In genomic region chr19:55969929-55970531, GRCm38 (mm10) we compare ENCODE assay signal across 10 mouse cellular contexts.
DNase-seq lines count a peak whose midpoint lies in the region; ATAC-seq and TF ChIP-seq lines count a peak whose summit lies in the region.
"Had no signal": no experiment of that assay in that cellular context is flagged by ENCODE, and none has a peak within 500 bp of the region (broad histone marks: within the 10 kb centered on the region; RNA-seq: fewer than 3 reads in every experiment).

No protein-coding gene starts in this region.

- no peaks in the 10 kb centered on the region for H3K9me3 ChIP-seq in hindbrain, embryonic 14.5 days (ENCODE audit: control insufficient read depth, low read length)
- H3K9me3 ChIP-seq in midbrain, embryonic 15.5 days, result no peaks in the 10 kb centered on the region
- H3K9me3 ChIP-seq: limb, embryonic 15.5 days; stomach, embryonic 15.5 days had no signal

- no peak for TF ChIP-seq POLR2A in kidney, adult 2 months (IDR thresholded peaks at IDR 0.05; ENCODE audit: low read depth, low read length)
- TF ChIP-seq POLR2A in brain, embryonic 14.5 days (IDR thresholded peaks at IDR 0.05; ENCODE audit: borderline replicate concordance, extremely low read depth, insufficient read depth, insufficient read length, poor library complexity, severe bottlenecking), result no peak

- no peak overlapping the region for H3K4me3 ChIP-seq in kidney, adult 2 months (ENCODE audit: insufficient read depth, low read depth, low read length)
- H3K4me3 ChIP-seq in hindbrain, embryonic 14.5 days (replicated peaks; ENCODE audit: low read length), result no peak overlapping the region
- no peak overlapping the region for H3K4me3 ChIP-seq in midbrain, embryonic 15.5 days
- H3K4me3 ChIP-seq: limb, embryonic 15.5 days; stomach, embryonic 15.5 days had no signal

- H3K9ac ChIP-seq in hindbrain, embryonic 14.5 days, result 0 out of 2 replicates have a peak overlapping the region, but pooled peaks have one; percentile 9
- H3K9ac ChIP-seq in midbrain, embryonic 15.5 days, result no peak overlapping the region
- H3K9ac ChIP-seq: limb, embryonic 15.5 days; stomach, embryonic 15.5 days had no signal

- ATAC-seq in hindbrain, embryonic 14.5 days (ENCODE audit: low FRiP score), result peak; percentile 48; the same call in 1 of the 2 replicates
- no peak; the same call in 1 of the 2 replicates for ATAC-seq in midbrain, embryonic 15.5 days (replicated peaks)

- peak; percentile 13 for DNase-seq in kidney, adult 2 months
- DNase-seq in kidney, adult 11 months, result no peak
- peak; percentile 73 for DNase-seq in brain, embryonic 14.5 days (ENCODE audit: low read depth)
- no peak for DNase-seq in hindbrain, embryonic 14.5 days (ENCODE audit: low spot score)
- DNase-seq in layer of hippocampus, postnatal 36 days, result no peak
- no peak for DNase-seq in testis, postnatal 14 days (ENCODE audit: low spot score)
- DNase-seq in left cerebral cortex, adult 11 months (ENCODE audit: low spot score), result no peak

- no peak for TF ChIP-seq CTCF in kidney, adult 2 months (conservative IDR thresholded peaks at IDR 0.05; ENCODE audit: insufficient read depth, insufficient read length, low read depth, low read length)
- TF ChIP-seq CTCF in brain, embryonic 14.5 days (IDR thresholded peaks at IDR 0.05; ENCODE audit: borderline replicate concordance, extremely low read depth, insufficient read depth, insufficient read length), result no peak

- no peaks in the 10 kb centered on the region for H3K4me1 ChIP-seq in kidney, adult 2 months (ENCODE audit: control insufficient read depth, insufficient read depth, low read length)
- peaks cover 10% of the 10 kb centered on the region for H3K4me1 ChIP-seq in hindbrain, embryonic 14.5 days (replicated peaks; ENCODE audit: control insufficient read depth, insufficient read depth, low read length)
- H3K4me1 ChIP-seq in midbrain, embryonic 15.5 days, result peaks cover 15% of the 10 kb centered on the region
- H3K4me1 ChIP-seq: limb, embryonic 15.5 days had no signal

- H3K27me3 ChIP-seq in kidney, adult 2 months (replicated peaks; ENCODE audit: control insufficient read depth, insufficient read depth, low read length), result no peaks in the 10 kb centered on the region
- no peaks in the 10 kb centered on the region for H3K27me3 ChIP-seq in hindbrain, embryonic 14.5 days (ENCODE audit: control insufficient read depth, insufficient read depth, low read length)
- no peaks in the 10 kb centered on the region for H3K27me3 ChIP-seq in midbrain, embryonic 15.5 days (replicated peaks)
- H3K27me3 ChIP-seq: limb, embryonic 15.5 days; stomach, embryonic 15.5 days had no signal

- H3K36me3 ChIP-seq in kidney, adult 2 months (ENCODE audit: control insufficient read depth, insufficient read depth, low read length), result no peaks in the 10 kb centered on the region
- H3K36me3 ChIP-seq in hindbrain, embryonic 14.5 days (replicated peaks; ENCODE audit: control insufficient read depth, insufficient read depth), result no peaks in the 10 kb centered on the region
- no peaks in the 10 kb centered on the region for H3K36me3 ChIP-seq in midbrain, embryonic 15.5 days (replicated peaks)
- H3K36me3 ChIP-seq: limb, embryonic 15.5 days; stomach, embryonic 15.5 days had no signal

- WGBS in kidney, adult 2 months, result 43% methylated on average over 14 of the region's 14 CpGs
- 12% methylated on average over 14 of the region's 14 CpGs for WGBS in hindbrain, embryonic 14.5 days
- 7% methylated on average over 14 of the region's 14 CpGs for WGBS in midbrain, embryonic 15.5 days

- no peak overlapping the region for H3K4me2 ChIP-seq in hindbrain, embryonic 14.5 days (replicated peaks)
- H3K4me2 ChIP-seq in midbrain, embryonic 15.5 days, result no peak overlapping the region
- H3K4me2 ChIP-seq: limb, embryonic 15.5 days; stomach, embryonic 15.5 days had no signal

- H3K27ac ChIP-seq in kidney, adult 2 months (ENCODE audit: insufficient read depth, low read depth, low read length), result no peak overlapping the region
- peak overlapping the region; percentile 28; the same call in 1 of the 2 replicates for H3K27ac ChIP-seq in hindbrain, embryonic 14.5 days
- H3K27ac ChIP-seq in midbrain, embryonic 15.5 days, result peak overlapping the region; percentile 48
- H3K27ac ChIP-seq: limb, embryonic 15.5 days; stomach, embryonic 15.5 days had no signal

Comparison
In these comparisons a context has a peak if more than half of its experiments do, and no peak if none do; other contexts are left out.
1. DNase-seq: peak in kidney, adult 2 months (single experiment) and brain, embryonic 14.5 days (single experiment); none in kidney, adult 11 months (single experiment), hindbrain, embryonic 14.5 days (single experiment), layer of hippocampus, postnatal 36 days (0 of 2), testis, postnatal 14 days (single experiment) and left cerebral cortex, adult 11 months (single experiment).